Mouse (Mus musculus) neural tube, embryonic 13.5 days (tissue): Measurements from ENCODE around the gene Sppl2a. TPM values are rescaled to one million over a fixed set of nuclear protein-coding genes. Genes with fewer than 3 reads are reported as not detected.

Source experiments
- microRNA-seq: library from miRNA; unstranded; fragments of <30 nt; microRNA quantifications from one replicate; pipeline ENCODE4, GENCODE M21; 2016
- polyA plus RNA-seq: library from polyadenylated mRNA; unstranded; fragments of >200 nt; fragmentation: Nextera tagmentation; extraction: Ambion mirVana; gene quantifications from 2 replicates; pipeline ENCODE4 v1.2.1, GENCODE M21; 2015

Gene Sppl2a
- polyA plus RNA-seq, 1 experiment from 2014 or later: 28.5 TPM

Small RNAs within 50 kb of the gene (microRNA-seq; reads per million reads assigned to microRNA genes)
- 0.59 reads per million for gene Mir3473g

Other genes with a start within 250 kb of the Sppl2a start
- 31.5 and 35.7 TPM in 2 replicates for gene Usp8, start 225.9 kb downstream of the Sppl2a start, polyA plus RNA-seq
- 2.1 and 2.9 TPM in 2 replicates for gene Usp50, start 149.8 kb downstream of the Sppl2a start, polyA plus RNA-seq
- gene Trpm7, start 57.0 kb downstream of the Sppl2a start, polyA plus RNA-seq: 30.0 and 36.1 TPM in 2 replicates
- gene Ap4e1, start 75.5 kb upstream of the Sppl2a start, polyA plus RNA-seq: 10.4 and 12.3 TPM in 2 replicates
- gene Blvra, start 137.4 kb upstream of the Sppl2a start, polyA plus RNA-seq: 32.2 and 33.7 TPM in 2 replicates
- 19.8 and 21.2 TPM in 2 replicates for gene Ncaph, start 200.7 kb upstream of the Sppl2a start, polyA plus RNA-seq
- gene Itpripl1, start 210.2 kb upstream of the Sppl2a start, polyA plus RNA-seq: 15.0 and 16.4 TPM in 2 replicates